Mouse (Mus musculus) C2C12 (cell line): ENCODE measurements at regions not wholly inside any gene's neighbourhood (a gene's known extent, or its start where the extent isn't known, plus 50 kb on each side); places are given as distances from the start of the nearest gene placed in this dataset.

Experiments
- CTCF ChIP-seq: IDR thresholded peaks from one replicate; pipeline ENCODE4 v1.5.1; 2011; ENCODE audit not compliant: control insufficient read depth, insufficient read depth, insufficient read length
- MYOG ChIP-seq: IDR thresholded peaks from one replicate; pipeline ENCODE4 v1.6.1; 2011; ENCODE audit not compliant: control insufficient read depth, insufficient read length; ENCODE audit errors: extremely low read depth
- USF1 ChIP-seq: IDR thresholded peaks from one replicate; pipeline ENCODE4 v1.6.1; 2011; ENCODE audit warnings: low read depth, mild to moderate bottlenecking, control low read depth, moderate library complexity

DNA sequence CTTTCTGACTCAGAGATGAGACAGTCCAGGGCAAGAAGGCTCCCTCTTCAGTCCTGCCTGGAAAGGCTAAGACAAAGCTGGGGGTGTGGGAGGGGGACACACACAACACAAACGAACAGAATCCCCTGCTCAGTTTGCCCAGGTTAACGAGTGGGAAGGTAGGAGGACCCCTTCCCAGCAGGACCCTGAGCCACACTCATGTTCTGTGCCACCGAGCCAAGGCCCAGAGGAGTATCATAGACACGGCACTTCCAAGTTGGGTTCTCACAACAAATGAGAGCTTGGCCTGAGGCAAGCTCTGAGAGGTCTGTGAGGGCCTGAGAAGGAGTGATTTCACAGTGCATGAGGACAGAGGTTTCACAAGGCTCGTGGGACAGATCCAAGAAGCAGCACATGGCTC is 72.7 kb upstream of the Dazl start:
- no peak for TF ChIP-seq USF1
- no peak for TF ChIP-seq CTCF
- no peak for TF ChIP-seq MYOG
